Mouse (Mus musculus) neural tube, embryonic 15.5 days (tissue): ENCODE data around the gene Fam3c. TPM values are rescaled to one million over a fixed set of nuclear protein-coding genes. Genes with fewer than 3 reads are reported as not detected.

Source experiments
- ATAC-seq: fragments of 200-750 bp; cut with Nextera tagmentation; 2 replicates; pipeline ENCODE4 v1.8.0; 2017; ENCODE audit warnings: mild to moderate bottlenecking, moderate TSS enrichment, moderate library complexity; ENCODE audit not compliant: low FRiP score
- H3K27ac ChIP-seq: fragments of 300-500 bp; sonication (generic); replicated peaks from 2 replicates; pipeline ENCODE4 v1.5.1; 2015; ENCODE audit warnings: mild to moderate bottlenecking, inconsistent platforms
- H3K27me3 ChIP-seq: fragments of 300-500 bp; sonication (generic); replicated peaks from 2 replicates; pipeline ENCODE4 v1.6.1; 2015; ENCODE audit warnings: inconsistent platforms
- H3K36me3 ChIP-seq: fragments of 300-500 bp; sonication (generic); 2 replicates; pipeline ENCODE4 v1.6.1; 2015; ENCODE audit warnings: inconsistent platforms
- H3K4me1 ChIP-seq: fragments of 300-500 bp; sonication (generic); 2 replicates; pipeline ENCODE4 v1.6.1; 2015; ENCODE audit warnings: inconsistent platforms
- H3K4me2 ChIP-seq: fragments of 300-500 bp; sonication (generic); 2 replicates; pipeline ENCODE4 v1.6.1; 2015; ENCODE audit warnings: inconsistent platforms, mild to moderate bottlenecking, moderate library complexity
- H3K4me3 ChIP-seq: fragments of 300-500 bp; sonication (generic); replicated peaks from 2 replicates; pipeline ENCODE4 v1.5.1; 2015; ENCODE audit warnings: mild to moderate bottlenecking, inconsistent platforms
- H3K9ac ChIP-seq: fragments of 300-500 bp; sonication (generic); replicated peaks from 2 replicates; pipeline ENCODE4 v1.6.1; 2015; ENCODE audit warnings: mild to moderate bottlenecking, inconsistent platforms
- H3K9me3 ChIP-seq: fragments of 300-500 bp; sonication (generic); replicated peaks from 2 replicates; pipeline ENCODE4 v1.6.1; 2016; ENCODE audit warnings: inconsistent platforms
- WGBS: fragments of 180-500 bp; shearing (Covaris S2); methylation state at CpG from one replicate; pipeline ENCODE4 v1.1.7; 2015; ENCODE audit warnings: mixed read lengths; 5-methylcytosine and 5-hydroxymethylcytosine counted together
- polyA plus RNA-seq: library from polyadenylated mRNA; unstranded; fragments of >200 nt; fragmentation: Nextera tagmentation; extraction: Ambion mirVana; gene quantifications from 2 replicates; pipeline ENCODE4 v1.2.1, GENCODE M21; 2015

Gene Fam3c
- polyA plus RNA-seq, 1 experiment from 2014 or later, result 86.8 TPM

GRCm38 (mm10) chr6:22332548-22332947, 23.5 kb downstream of the Fam3c start:
- Histone ChIP-seq H3K4me2 (no peak overlapping the region), H3K4me3 (no peak overlapping the region), H3K4me1 (no peaks in the 10 kb centered on the region), H3K36me3 (peaks cover 11% of the 10 kb centered on the region; the same call in 1 of the 2 replicates), H3K27ac (no peak overlapping the region), H3K9me3 (no peaks in the 10 kb centered on the region), H3K27me3 (no peaks in the 10 kb centered on the region), H3K9ac (no peak overlapping the region)
- ATAC-seq, result no peak
- 93% methylated on average over 2 of the region's 2 CpGs for WGBS

GRCm38 (mm10) chr6:22330169-22330960, 25.7 kb downstream of the Fam3c start:
- H3K27ac ChIP-seq, result no peak overlapping the region
- no peak overlapping the region for H3K9ac ChIP-seq
- H3K9me3 ChIP-seq, result no peaks in the 10 kb centered on the region
- 0 out of 2 replicates have a peak, but pooled peaks cover 2% of the 10 kb centered on the region for H3K36me3 ChIP-seq
- H3K4me2 ChIP-seq, result no peak overlapping the region
- WGBS, result 90% methylated on average over 13 of the region's 13 CpGs
- H3K27me3 ChIP-seq, result no peaks in the 10 kb centered on the region
- H3K4me1 ChIP-seq, result no peaks in the 10 kb centered on the region
- no peak for ATAC-seq
- H3K4me3 ChIP-seq, result no peak overlapping the region

GRCm38 (mm10) chr6:22327931-22328330, 28.1 kb downstream of the Fam3c start:
- Histone ChIP-seq H3K27ac (no peak overlapping the region), H3K4me2 (no peak overlapping the region), H3K4me3 (no peak overlapping the region), H3K36me3 (0 out of 2 replicates have a peak, but pooled peaks cover 2% of the 10 kb centered on the region), H3K4me1 (no peaks in the 10 kb centered on the region), H3K9me3 (no peaks in the 10 kb centered on the region), H3K27me3 (no peaks in the 10 kb centered on the region), H3K9ac (no peak overlapping the region)
- 86% methylated on average over 8 of the region's 8 CpGs for WGBS
- no peak for ATAC-seq

GRCm38 (mm10) chr6:22327091-22327490, 29.0 kb downstream of the Fam3c start:
- Histone ChIP-seq H3K9me3 (no peaks in the 10 kb centered on the region), H3K36me3 (0 out of 2 replicates have a peak, but pooled peaks cover 2% of the 10 kb centered on the region), H3K27me3 (no peaks in the 10 kb centered on the region), H3K27ac (no peak overlapping the region), H3K4me1 (no peaks in the 10 kb centered on the region), H3K4me3 (no peak overlapping the region), H3K9ac (no peak overlapping the region), H3K4me2 (no peak overlapping the region)
- WGBS, result 59% methylated on average over 4 of the region's 4 CpGs
- no peak for ATAC-seq

- 83% methylated on average over 4 of the region's 4 CpGs for WGBS
- H3K9ac ChIP-seq, result no peak overlapping the region
- 0 out of 2 replicates have a peak, but pooled peaks cover 2% of the 10 kb centered on the region for H3K36me3 ChIP-seq
- no peak overlapping the region for H3K4me2 ChIP-seq
- no peak overlapping the region for H3K27ac ChIP-seq
- no peak overlapping the region for H3K4me3 ChIP-seq
- no peaks in the 10 kb centered on the region for H3K9me3 ChIP-seq
- ATAC-seq, result no peak
- no peaks in the 10 kb centered on the region for H3K4me1 ChIP-seq
- H3K27me3 ChIP-seq, result no peaks in the 10 kb centered on the region
These were observed 29.8 kb downstream of the Fam3c start for GRCm38 (mm10) chr6:22326289-22326688.

GRCm38 (mm10) chr6:22325364-22326072, 30.5 kb downstream of the Fam3c start:
- peak; percentile 79 for ATAC-seq
- H3K9me3 ChIP-seq, result no peaks in the 10 kb centered on the region
- 58% methylated on average over 13 of the region's 13 CpGs for WGBS

GRCm38 (mm10) chr6:22298059-22298458, 58.0 kb downstream of the Fam3c start:
- Histone ChIP-seq H3K9ac (no peak overlapping the region), H3K27ac (no peak overlapping the region)
- WGBS, result 65% methylated on average over 14 of the region's 14 CpGs

More at GRCm38 (mm10) chr6:22325364-22326072, 30.5 kb downstream of the Fam3c start:
- Histone ChIP-seq H3K9ac (no peak overlapping the region), H3K4me1 (no peaks in the 10 kb centered on the region), H3K4me3 (no peak overlapping the region), H3K27me3 (no peaks in the 10 kb centered on the region), H3K27ac (no peak overlapping the region), H3K4me2 (no peak overlapping the region), H3K36me3 (0 out of 2 replicates have a peak, but pooled peaks cover 4% of the 10 kb centered on the region)

GRCm38 (mm10) chr6:22297028-22297427, 59.0 kb downstream of the Fam3c start:
- H3K36me3 ChIP-seq, result no peaks in the 10 kb centered on the region
- H3K4me1 ChIP-seq, result no peaks in the 10 kb centered on the region
- H3K27me3 ChIP-seq, result peaks cover 8% of the 10 kb centered on the region
- no peak overlapping the region for H3K9ac ChIP-seq
- H3K4me3 ChIP-seq, result no peak overlapping the region
- no peak overlapping the region for H3K27ac ChIP-seq
- no peaks in the 10 kb centered on the region for H3K9me3 ChIP-seq
- ATAC-seq, result no peak
- H3K4me2 ChIP-seq, result no peak overlapping the region
- WGBS, result 87% methylated on average over 6 of the region's 6 CpGs

More at GRCm38 (mm10) chr6:22298059-22298458, 58.0 kb downstream of the Fam3c start:
- Histone ChIP-seq H3K4me2 (no peak overlapping the region), H3K27me3 (peaks cover 6% of the 10 kb centered on the region), H3K4me3 (no peak overlapping the region), H3K36me3 (no peaks in the 10 kb centered on the region), H3K9me3 (no peaks in the 10 kb centered on the region), H3K4me1 (no peaks in the 10 kb centered on the region)
- no peak for ATAC-seq

GRCm38 (mm10) chr6:22293922-22294321, 62.1 kb downstream of the Fam3c start:
- H3K27ac ChIP-seq, result no peak overlapping the region
- H3K9me3 ChIP-seq, result no peaks in the 10 kb centered on the region
- H3K9ac ChIP-seq, result no peak overlapping the region
- peaks cover 32% of the 10 kb centered on the region for H3K27me3 ChIP-seq
- H3K36me3 ChIP-seq, result no peaks in the 10 kb centered on the region
- 16% methylated on average over 3 of the region's 3 CpGs for WGBS
- no peak overlapping the region for H3K4me2 ChIP-seq
- H3K4me3 ChIP-seq, result no peak overlapping the region
- no peak for ATAC-seq
- H3K4me1 ChIP-seq, result peaks cover 9% of the 10 kb centered on the region

GRCm38 (mm10) chr6:22292056-22292455, 64.0 kb downstream of the Fam3c start:
- Histone ChIP-seq H3K27me3 (peaks cover 51% of the 10 kb centered on the region), H3K4me3 (no peak overlapping the region), H3K4me1 (peaks cover 22% of the 10 kb centered on the region), H3K9me3 (no peaks in the 10 kb centered on the region), H3K9ac (no peak overlapping the region), H3K4me2 (no peak overlapping the region), H3K36me3 (no peaks in the 10 kb centered on the region), H3K27ac (no peak overlapping the region)
- no peak for ATAC-seq
- 41% methylated on average over 4 of the region's 4 CpGs for WGBS

GRCm38 (mm10) chr6:22290790-22291189, 65.3 kb downstream of the Fam3c start:
- Histone ChIP-seq H3K4me2 (no peak overlapping the region), H3K4me3 (no peak overlapping the region), H3K9ac (no peak overlapping the region), H3K9me3 (no peaks in the 10 kb centered on the region), H3K27ac (no peak overlapping the region), H3K4me1 (peaks cover 22% of the 10 kb centered on the region), H3K36me3 (no peaks in the 10 kb centered on the region), H3K27me3 (peaks cover 61% of the 10 kb centered on the region)
- no peak for ATAC-seq
- 76% methylated on average over 8 of the region's 8 CpGs for WGBS
